Mouse (Mus musculus) right cerebral cortex, postnatal 4 days (tissue): ENCODE results near the gene Riox1.
A peak's percentile ranks its signal among the peaks of the same experiment; 100 is the strongest.
"Not testable (repeated sequence)": the region's sequence is repeated elsewhere in the genome, so short reads cannot be mapped to it uniquely, and the experiment has no call there.

Source experiments
- DNase-seq: peaks from one replicate; pipeline ENCODE4 v3.0.0-alpha.2; 2022

Riox1 gene

DNA sequence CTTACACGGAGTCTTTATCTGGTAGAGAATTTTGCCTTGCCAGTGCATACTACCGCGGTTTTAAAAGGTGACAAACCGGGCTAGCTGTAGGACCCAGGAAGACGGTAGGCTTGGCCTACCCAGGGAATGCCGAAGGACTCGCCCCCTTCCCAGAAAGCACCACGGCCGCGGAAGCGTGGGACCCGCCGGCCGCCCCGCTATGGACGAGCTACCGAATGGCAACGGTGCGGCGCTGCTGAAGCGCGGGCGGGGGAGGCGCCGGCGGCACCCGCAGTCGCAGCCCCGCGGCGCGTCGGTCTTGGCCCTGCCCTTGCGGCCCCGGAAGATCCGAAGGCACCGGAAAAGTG, at the start of gene Riox1:
TSS of gene Riox1 (plus strand) at position 116 of the 347 bp plus-strand sequence.
- peak; percentile 78 for DNase-seq

GRCm38 (mm10) chr12:83910451-83910850, 40.0 kb upstream of the Riox1 start:
- DNase-seq = no peak

GRCm38 (mm10) chr12:83914202-83914740, 36.1 kb upstream of the Riox1 start:
- DNase-seq = no peak

DNA sequence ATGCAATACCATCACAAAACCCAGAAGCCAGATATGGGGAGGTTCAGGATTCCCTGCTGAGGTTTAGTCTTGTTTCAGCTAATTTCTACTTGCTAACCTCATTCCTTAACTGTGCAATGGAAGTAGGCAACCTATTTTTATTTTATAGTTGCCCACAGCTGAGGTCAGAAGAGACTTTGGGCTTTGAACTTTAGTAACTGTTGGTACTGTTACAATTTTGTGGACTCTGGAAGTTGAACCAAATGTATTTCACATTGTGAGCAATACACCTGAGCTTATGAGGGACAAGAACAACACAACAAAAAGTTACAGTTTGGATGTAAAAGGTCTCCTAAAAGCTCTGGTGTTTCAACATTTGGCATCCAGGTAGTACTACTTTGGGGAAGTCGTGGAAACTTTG, 35.6 kb upstream of the Riox1 start:
- no peak for DNase-seq

DNA sequence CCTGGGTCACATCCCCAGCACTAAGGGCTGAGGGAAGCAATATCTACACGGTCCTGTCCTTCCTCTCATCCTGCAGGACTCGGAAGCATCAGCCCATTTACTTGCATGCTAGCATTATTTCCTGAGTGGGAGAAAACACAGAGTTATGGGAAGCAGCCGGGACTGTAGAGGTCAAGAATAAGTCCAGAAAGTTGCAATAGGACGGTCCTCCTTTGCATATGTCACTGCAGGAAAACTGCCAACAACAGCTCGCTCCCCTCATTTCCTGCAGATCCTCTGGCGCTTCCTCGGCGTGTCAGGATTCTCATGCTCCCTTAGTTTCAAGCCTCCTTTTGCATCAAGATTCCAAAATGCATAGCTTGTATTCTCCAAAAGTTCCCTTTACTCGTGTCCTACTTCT, 33.5 kb upstream of the Riox1 start:
- no peak for DNase-seq

GRCm38 (mm10) chr12:83920721-83921441, 29.5 kb upstream of the Riox1 start:
- peak; percentile 26 for DNase-seq

DNA sequence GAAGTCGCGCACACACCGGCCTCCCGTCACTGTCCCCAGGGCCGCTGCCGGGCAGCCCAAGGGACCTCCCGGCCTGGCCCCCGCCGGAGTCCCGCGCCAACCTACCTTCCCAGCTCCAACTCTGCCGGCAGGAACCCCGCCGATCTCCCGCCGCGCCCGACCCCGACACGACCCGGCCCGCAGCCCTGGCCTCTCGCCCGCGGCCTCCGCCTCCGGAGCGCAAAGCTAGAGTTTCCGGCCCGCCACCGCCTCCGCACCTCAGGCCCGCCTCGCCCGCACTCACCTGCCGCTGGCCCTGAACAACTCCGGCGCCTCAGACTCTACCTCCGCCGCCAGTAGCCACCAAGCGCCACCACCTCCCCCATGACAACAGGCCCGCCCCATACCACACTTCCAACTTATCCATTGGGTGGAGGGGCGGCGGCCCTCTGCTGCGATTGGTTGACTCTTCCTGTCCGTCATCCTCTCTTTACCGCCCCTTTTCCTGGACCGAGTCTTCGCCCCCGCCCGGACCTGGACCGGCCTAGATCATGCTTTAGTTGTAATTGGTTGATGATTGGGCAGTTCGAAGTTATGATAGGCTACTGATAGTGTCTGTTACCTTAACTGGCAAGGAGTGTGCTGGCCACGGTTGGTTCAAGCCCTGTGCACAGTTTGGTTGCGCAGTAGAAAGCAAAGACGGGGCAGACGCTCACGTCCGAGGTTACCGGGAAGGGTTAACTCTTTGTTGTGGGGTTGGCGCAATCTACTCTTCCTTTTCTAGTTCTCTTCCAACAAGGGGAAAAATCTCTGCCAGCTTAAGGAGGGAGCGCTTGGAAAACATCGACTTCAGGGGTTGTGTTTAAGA, 28.6 kb upstream of the Riox1 start, which contains the start of gene Numb:
TSS of gene Numb (minus strand) at position 400 of the 847 bp plus-strand sequence.
- DNase-seq = peak; percentile 93

- no peak for DNase-seq
These were observed 27.5 kb upstream of the Riox1 start for GRCm38 (mm10) chr12:83922724-83923485.

GRCm38 (mm10) chr12:83923486-83923859, 26.9 kb upstream of the Riox1 start:
- DNase-seq = no peak

DNA sequence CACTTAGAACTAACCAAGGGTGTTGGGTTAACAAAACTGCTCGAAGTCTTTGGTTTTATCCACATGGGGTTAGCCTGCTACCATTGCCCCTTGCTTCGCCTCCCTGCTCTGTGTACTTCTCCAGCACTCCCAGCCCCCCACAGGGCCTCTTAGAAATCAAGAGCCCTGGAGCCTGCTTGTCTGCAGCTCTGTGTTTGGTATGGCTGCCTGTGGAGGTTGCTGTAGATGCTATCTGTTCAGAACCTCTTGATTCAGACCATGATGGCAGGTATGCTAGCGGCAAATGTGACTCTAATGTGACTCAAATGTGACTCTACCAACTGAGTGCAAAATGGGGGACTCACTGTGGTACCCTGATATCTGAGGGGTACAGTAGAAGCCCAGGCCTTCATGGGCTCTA, 26.1 kb upstream of the Riox1 start:
- DNase-seq = no peak

- no peak for DNase-seq
These were observed 25.2 kb upstream of the Riox1 start for GRCm38 (mm10) chr12:83925160-83925703.

DNA sequence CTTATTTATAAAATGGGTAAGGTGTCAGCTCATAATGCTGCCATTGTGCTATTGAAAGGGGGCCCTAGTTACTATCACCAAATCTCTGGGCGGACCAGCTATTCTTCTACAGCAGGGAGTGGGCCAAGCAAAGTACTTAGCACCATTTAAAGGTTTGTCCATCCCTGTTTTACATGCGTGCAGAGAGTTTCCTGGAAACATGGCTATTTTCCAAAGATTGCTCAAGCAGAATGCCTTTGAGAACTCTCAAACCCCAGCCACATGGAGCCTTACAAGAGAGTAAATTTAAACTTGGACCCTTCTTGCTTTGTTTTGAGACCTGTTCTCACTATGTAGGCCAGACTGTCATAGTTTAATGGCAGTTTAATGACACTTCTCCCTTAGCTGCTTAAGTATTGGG, 24.3 kb upstream of the Riox1 start:
- DNase-seq = no peak

DNA sequence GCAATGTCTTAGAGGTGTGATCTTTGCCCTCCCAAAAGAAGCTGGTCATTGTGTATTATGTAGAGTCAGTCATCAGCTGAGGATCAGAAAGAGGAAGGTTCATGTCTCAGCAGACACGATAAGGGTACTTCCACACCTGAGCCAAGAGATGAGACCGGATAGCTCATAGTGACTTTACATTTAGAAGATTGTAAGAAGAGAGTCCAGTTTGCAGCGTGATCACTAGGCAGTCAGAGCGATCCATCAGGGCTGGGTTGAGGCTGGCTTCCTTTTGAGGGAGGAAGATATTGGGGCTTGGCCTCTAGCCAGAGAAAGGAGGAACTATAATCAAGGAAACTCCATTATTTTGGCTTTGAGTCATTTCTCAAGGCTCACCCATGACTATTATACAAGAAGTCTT, 22.7 kb upstream of the Riox1 start:
- no peak for DNase-seq

GRCm38 (mm10) chr12:83929186-83929804, 21.1 kb upstream of the Riox1 start:
- DNase-seq = no peak

- no peak for DNase-seq
These were observed 12.8 kb upstream of the Riox1 start for GRCm38 (mm10) chr12:83937600-83937999.

DNA sequence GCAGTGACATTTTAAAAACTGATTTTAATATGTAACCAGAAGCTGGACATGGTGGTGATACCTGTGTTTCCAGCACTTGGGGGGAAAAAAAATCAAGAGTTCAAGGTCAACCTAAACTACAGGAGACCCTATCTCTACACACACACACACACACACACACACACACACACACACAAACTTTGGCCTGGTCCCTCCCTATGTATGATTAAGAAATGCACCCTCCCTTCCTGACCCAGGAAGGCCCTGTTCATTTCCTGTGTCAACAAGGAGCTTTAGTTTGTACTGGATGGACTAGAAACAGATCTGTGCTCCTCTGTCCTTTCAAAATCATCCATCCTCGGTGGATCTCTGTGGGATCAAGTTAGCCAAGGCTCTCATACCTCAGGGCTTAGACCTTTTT, 11.8 kb upstream of the Riox1 start:
- not testable (repeated sequence) for DNase-seq

- DNase-seq = no peak
These were observed 11.1 kb upstream of the Riox1 start for GRCm38 (mm10) chr12:83939332-83939731.

DNA sequence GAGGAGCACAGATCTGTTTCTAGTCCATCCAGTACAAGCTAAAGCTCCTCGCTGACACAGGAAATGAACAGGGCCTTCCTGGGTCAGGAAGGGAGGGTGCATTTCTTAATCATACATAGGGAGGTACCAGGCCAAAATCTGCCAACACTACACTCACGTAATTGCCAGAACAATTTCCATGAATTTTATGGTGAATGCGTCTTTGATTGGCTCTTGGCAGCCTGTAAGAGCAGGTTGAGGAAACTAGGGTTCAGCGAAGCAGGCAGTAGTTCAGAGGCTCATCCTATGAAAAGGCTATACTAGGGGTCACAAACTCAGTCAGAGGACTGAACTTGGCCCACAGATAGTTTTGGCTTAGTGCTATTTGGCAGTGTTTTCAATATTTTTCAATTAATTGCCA, 10.4 kb upstream of the Riox1 start:
- DNase-seq = no peak

DNA sequence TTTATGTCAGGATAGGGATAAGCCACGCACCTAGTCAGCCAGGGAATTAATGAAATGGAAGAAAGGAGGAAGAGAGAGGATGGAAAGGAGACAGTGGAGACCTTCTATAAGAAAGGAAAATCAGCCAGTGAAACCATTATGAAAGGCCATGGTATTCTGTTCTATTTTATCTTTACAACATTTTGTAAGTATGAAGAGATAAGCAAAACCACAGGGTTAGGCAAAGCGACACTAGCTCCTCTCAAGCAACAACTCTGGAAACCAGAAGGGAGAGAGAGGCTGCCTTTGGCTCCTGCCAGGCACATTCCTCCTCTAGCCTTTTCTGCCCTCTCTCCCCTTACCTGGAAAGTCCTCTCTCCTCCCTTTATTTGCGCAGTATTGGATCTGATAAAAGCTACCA, 8.5 kb upstream of the Riox1 start:
- DNase-seq = no peak

DNA sequence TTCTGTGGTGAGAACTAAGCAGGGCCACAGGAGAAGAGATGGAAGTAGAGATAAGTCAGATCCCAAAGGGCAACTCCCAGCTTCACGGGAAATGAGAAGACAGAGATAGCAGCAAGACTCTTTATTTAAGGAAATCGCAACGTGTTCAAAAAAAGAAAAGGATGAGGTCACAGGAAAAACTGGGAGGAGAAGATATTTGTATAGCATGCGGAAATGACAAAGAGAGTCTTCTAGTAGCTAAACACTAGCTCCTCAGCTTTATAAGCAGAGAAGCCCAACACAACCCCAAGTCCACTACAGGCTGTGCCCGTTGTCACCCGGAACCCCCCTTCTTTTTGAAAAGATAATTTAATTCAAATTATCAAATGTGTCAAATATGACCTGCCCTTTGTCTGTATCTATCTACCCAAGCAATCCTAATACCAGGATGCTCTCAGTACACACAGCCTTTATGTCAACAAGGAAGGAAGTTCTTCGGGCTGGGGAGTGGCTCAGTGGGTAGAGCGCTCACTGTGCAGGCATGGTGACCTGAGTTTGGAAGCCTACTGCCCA, 3.1 kb upstream of the Riox1 start:
- no peak for DNase-seq

GRCm38 (mm10) chr12:83949043-83949442, 1.4 kb upstream of the Riox1 start:
- no peak for DNase-seq
